Mouse (Mus musculus) intestine, embryonic 14.5 days (tissue): ENCODE measurements around the gene Fam118b. TPM values are rescaled to one million over a fixed set of nuclear protein-coding genes. Genes with fewer than 3 reads are reported as not detected.

Experiments used
- ATAC-seq: fragments of 200-750 bp; cut with Nextera tagmentation; replicated peaks from 2 replicates; pipeline ENCODE4 v1.8.0; 2017; ENCODE audit warnings: low read depth, moderate number of reproducible peaks, moderate TSS enrichment, moderate library complexity; ENCODE audit not compliant: low FRiP score, low TSS enrichment
- DNase-seq: peaks from one replicate; pipeline ENCODE4 v3.0.0-alpha.2; 2018; ENCODE audit warnings: low spot score
- H3K27ac ChIP-seq: fragments of 300-500 bp; sonication (generic); 2 replicates; pipeline ENCODE4 v1.5.1; 2014; ENCODE audit warnings: low read depth, mild to moderate bottlenecking, control low read depth
- H3K27me3 ChIP-seq: fragments of 300-500 bp; sonication (generic); replicated peaks from 2 replicates; pipeline ENCODE4 v1.6.1; 2014; ENCODE audit warnings: low read length, control low read depth; ENCODE audit not compliant: control insufficient read depth, insufficient read depth
- H3K36me3 ChIP-seq: fragments of 300-500 bp; sonication (generic); 2 replicates; pipeline ENCODE4 v1.6.1; 2014; ENCODE audit warnings: low read length, control low read depth; ENCODE audit not compliant: control insufficient read depth, insufficient read depth
- H3K4me1 ChIP-seq: fragments of 300-500 bp; sonication (generic); replicated peaks from 2 replicates; pipeline ENCODE4 v1.6.1; 2014; ENCODE audit warnings: low read length, control low read depth, mixed read lengths; ENCODE audit not compliant: control insufficient read depth, insufficient read depth
- H3K4me2 ChIP-seq: fragments of 300-500 bp; sonication (generic); 2 replicates; pipeline ENCODE4 v1.6.1; 2014; ENCODE audit warnings: low read length
- H3K4me3 ChIP-seq: fragments of 300-500 bp; sonication (generic); 2 replicates; pipeline ENCODE4 v1.5.1; 2014; ENCODE audit warnings: low read depth, low read length, control low read depth, mixed read lengths
- H3K9ac ChIP-seq: fragments of 300-500 bp; sonication (generic); 2 replicates; pipeline ENCODE4 v1.6.1; 2014; ENCODE audit warnings: mild to moderate bottlenecking, low read length
- H3K9me3 ChIP-seq: fragments of 300-500 bp; sonication (generic); 2 replicates; pipeline ENCODE4 v1.6.1; 2016; ENCODE audit warnings: low read length, control low read depth; ENCODE audit not compliant: control insufficient read depth
- WGBS: fragments of 180-500 bp; shearing (Covaris S2); extraction: QIAGEN DNeasy Blood & Tissue Kit; methylation state at CpG from one replicate; pipeline ENCODE4 v1.1.7; 2014; 5-methylcytosine and 5-hydroxymethylcytosine counted together
- polyA plus RNA-seq: library from polyadenylated mRNA; unstranded; fragments of >200 nt; fragmentation: Nextera tagmentation; extraction: Ambion mirVana; gene quantifications from 2 replicates; pipeline ENCODE4 v1.2.1, GENCODE M21; 2014

The Fam118b gene
- polyA plus RNA-seq, 1 experiment from 2014 or later: 43.1 TPM

GRCm38 (mm10) chr9:35282006-35282850 is 14.6 kb upstream of the Fam118b start:
- H3K9me3 ChIP-seq: no peaks in the 10 kb centered on the region
- peaks cover 12% of the 10 kb centered on the region for H3K36me3 ChIP-seq
- no peak overlapping the region for H3K4me3 ChIP-seq
- ATAC-seq (peak; percentile 34; the same call in 1 of the 2 replicates), DNase-seq (peak; percentile 81)
- WGBS: 11% methylated on average over 5 of the region's 5 CpGs
- no peaks in the 10 kb centered on the region for H3K27me3 ChIP-seq
- H3K9ac ChIP-seq: no peak overlapping the region
- H3K4me2 ChIP-seq: no peak overlapping the region
- H3K4me1 ChIP-seq: peaks cover 5% of the 10 kb centered on the region; the same call in 1 of the 2 replicates
- no peak overlapping the region for H3K27ac ChIP-seq

GRCm38 (mm10) chr9:35278451-35278850 is 10.8 kb upstream of the Fam118b start:
- peaks cover 5% of the 10 kb centered on the region; the same call in 1 of the 2 replicates for H3K4me1 ChIP-seq
- no peak overlapping the region for H3K27ac ChIP-seq
- WGBS: 87% methylated on average over 4 of the region's 4 CpGs
- ATAC-seq: no peak
- no peaks in the 10 kb centered on the region for H3K9me3 ChIP-seq
- H3K4me3 ChIP-seq: no peak overlapping the region
- no peak overlapping the region for H3K4me2 ChIP-seq
- H3K27me3 ChIP-seq: no peaks in the 10 kb centered on the region
- DNase-seq: peak; percentile 9
- peaks cover 47% of the 10 kb centered on the region for H3K36me3 ChIP-seq
- no peak overlapping the region for H3K9ac ChIP-seq

- no peak for ATAC-seq
- no peaks in the 10 kb centered on the region for H3K9me3 ChIP-seq
- no peak overlapping the region for H3K4me2 ChIP-seq
- H3K4me3 ChIP-seq: no peak overlapping the region
- DNase-seq: no peak
- H3K4me1 ChIP-seq: peaks cover 4% of the 10 kb centered on the region; the same call in 1 of the 2 replicates
- WGBS: 88% methylated on average over 3 of the region's 3 CpGs
- no peaks in the 10 kb centered on the region for H3K27me3 ChIP-seq
- no peak overlapping the region for H3K27ac ChIP-seq
- no peak overlapping the region for H3K9ac ChIP-seq
- peaks cover 53% of the 10 kb centered on the region for H3K36me3 ChIP-seq
Observed at GRCm38 (mm10) chr9:35277855-35278365, 10.3 kb upstream of the Fam118b start.

- H3K27ac ChIP-seq: peak overlapping the region; percentile 49; the same call in 1 of the 2 replicates
- H3K9ac ChIP-seq: peak overlapping the region; percentile 71
- peak overlapping the region; percentile 80 for H3K4me3 ChIP-seq
- no peaks in the 10 kb centered on the region for H3K27me3 ChIP-seq
- no peaks in the 10 kb centered on the region for H3K9me3 ChIP-seq
- peak overlapping the region; percentile 83 for H3K4me2 ChIP-seq
- H3K4me1 ChIP-seq: peaks cover 8% of the 10 kb centered on the region
- ATAC-seq (peak; percentile 56), DNase-seq (peak; percentile 71)
- 2% methylated on average over 21 of the region's 21 CpGs for WGBS
- peaks cover 26% of the 10 kb centered on the region for H3K36me3 ChIP-seq
Observed at GRCm38 (mm10) chr9:35267976-35268715, 541 bp upstream of the Fam118b start.

- no peaks in the 10 kb centered on the region for H3K9me3 ChIP-seq
Observed at GRCm38 (mm10) chr9:35264509-35264908, 3.1 kb downstream of the Fam118b start.

GRCm38 (mm10) chr9:35263431-35263830 is 4.2 kb downstream of the Fam118b start:
- Histone ChIP-seq H3K4me2 (no peak overlapping the region), H3K4me3 (no peak overlapping the region), H3K27me3 (no peaks in the 10 kb centered on the region), H3K9ac (no peak overlapping the region), H3K27ac (no peak overlapping the region), H3K9me3 (no peaks in the 10 kb centered on the region), H3K4me1 (peaks cover 3% of the 10 kb centered on the region), H3K36me3 (no peaks in the 10 kb centered on the region)
- WGBS: 88% methylated on average over 2 of the region's 2 CpGs
- ATAC-seq (no peak), DNase-seq (no peak)

More at GRCm38 (mm10) chr9:35264509-35264908, 3.1 kb downstream of the Fam118b start:
- Histone ChIP-seq H3K4me2 (no peak overlapping the region), H3K27ac (no peak overlapping the region), H3K4me3 (no peak overlapping the region), H3K9ac (no peak overlapping the region), H3K4me1 (peaks cover 8% of the 10 kb centered on the region), H3K36me3 (0 out of 2 replicates have a peak, but pooled peaks cover under 1% of the 10 kb centered on the region), H3K27me3 (no peaks in the 10 kb centered on the region)
- WGBS: 60% methylated on average over 3 of the region's 3 CpGs
- DNase-seq: no peak
- no peak for ATAC-seq

- Histone ChIP-seq H3K4me2 (no peak overlapping the region), H3K9me3 (no peaks in the 10 kb centered on the region), H3K9ac (no peak overlapping the region), H3K4me1 (no peaks in the 10 kb centered on the region; the same call in none of the 2 replicates), H3K4me3 (no peak overlapping the region), H3K36me3 (no peaks in the 10 kb centered on the region), H3K27me3 (no peaks in the 10 kb centered on the region), H3K27ac (no peak overlapping the region)
- ATAC-seq (no peak), DNase-seq (no peak)
- 87% methylated on average over 4 of the region's 4 CpGs for WGBS
Observed at GRCm38 (mm10) chr9:35262418-35262817, 5.2 kb downstream of the Fam118b start.

- Histone ChIP-seq H3K9me3 (no peaks in the 10 kb centered on the region), H3K27me3 (no peaks in the 10 kb centered on the region), H3K4me3 (no peak overlapping the region), H3K9ac (no peak overlapping the region), H3K36me3 (no peaks in the 10 kb centered on the region), H3K27ac (no peak overlapping the region), H3K4me2 (no peak overlapping the region), H3K4me1 (no peaks in the 10 kb centered on the region)
- DNase-seq: no peak
- ATAC-seq: no peak
- WGBS: 88% methylated on average over 7 of the region's 7 CpGs
Observed at GRCm38 (mm10) chr9:35257365-35257764, 10.2 kb downstream of the Fam118b start.
